Mouse (Mus musculus): ENCODE data around the gene Dcaf6. TPM values are rescaled to one million over a fixed set of nuclear protein-coding genes. Genes with fewer than 3 reads are reported as not detected.

Gene Dcaf6
- polyA plus RNA-seq, 1 experiment: 24.1 TPM

GRCm38 (mm10) chr1:165464574-165464973 is 4.3 kb upstream of the Dcaf6 start:
- Histone ChIP-seq H3ac (ENCODE audit: control insufficient read depth, insufficient read length) (no peak overlapping the region), H3K4me3 (no peak overlapping the region), H3K27me3 (ENCODE audit: control insufficient read depth, insufficient read depth, insufficient read length) (no peaks in the 10 kb centered on the region), H3K4me2 (ENCODE audit: low read depth) (no peak overlapping the region), H3K36me3 (ENCODE audit: control insufficient read depth, insufficient read depth) (no peaks in the 10 kb centered on the region), H3K79me2 (ENCODE audit: control insufficient read depth, insufficient read depth) (peaks cover 13% of the 10 kb centered on the region)
- TF ChIP-seq MYOD1 (IDR thresholded peaks at IDR 0.05; ENCODE audit: control insufficient read depth in 1 of 3, insufficient read length in 2 of 3, low read depth in 2 of 3) (no peak), MYOG (IDR thresholded peaks at IDR 0.05; ENCODE audit: control insufficient read depth in 1 of 3, insufficient read depth in 1 of 3, insufficient read length in 2 of 3, low read depth in 2 of 3) (no peak), E2F4 (IDR thresholded peaks at IDR 0.05; ENCODE audit: insufficient read depth) (no peak), MAX (IDR thresholded peaks at IDR 0.05; ENCODE audit: low read depth) (no peak), CEBPB (IDR thresholded peaks at IDR 0.05; ENCODE audit: insufficient read depth, poor library complexity, severe bottlenecking) (no peak), TCF3 (IDR thresholded peaks at IDR 0.05; ENCODE audit: insufficient read length, low read depth) (no peak), POLR2A (IDR thresholded peaks at IDR 0.05; ENCODE audit: insufficient read length, low read depth) (no peak), SRF (IDR thresholded peaks at IDR 0.05; ENCODE audit: control insufficient read depth, insufficient read length, low read depth) (no peak), TCF12 (IDR thresholded peaks at IDR 0.05; ENCODE audit: insufficient read depth, poor library complexity, severe bottlenecking) (no peak), POLR2AphosphoS2 (IDR thresholded peaks at IDR 0.05; ENCODE audit: insufficient read length, low read depth) (no peak), REST (IDR thresholded peaks at IDR 0.05; ENCODE audit: insufficient read depth, insufficient read length) (no peak), USF1 (IDR thresholded peaks at IDR 0.05; ENCODE audit: low read depth) (no peak)

- peak overlapping the region; percentile 30 for H3K4me2 ChIP-seq (ENCODE audit: low read depth)
Observed at GRCm38 (mm10) chr1:165462861-165463260, 2.6 kb upstream of the Dcaf6 start.

DNA sequence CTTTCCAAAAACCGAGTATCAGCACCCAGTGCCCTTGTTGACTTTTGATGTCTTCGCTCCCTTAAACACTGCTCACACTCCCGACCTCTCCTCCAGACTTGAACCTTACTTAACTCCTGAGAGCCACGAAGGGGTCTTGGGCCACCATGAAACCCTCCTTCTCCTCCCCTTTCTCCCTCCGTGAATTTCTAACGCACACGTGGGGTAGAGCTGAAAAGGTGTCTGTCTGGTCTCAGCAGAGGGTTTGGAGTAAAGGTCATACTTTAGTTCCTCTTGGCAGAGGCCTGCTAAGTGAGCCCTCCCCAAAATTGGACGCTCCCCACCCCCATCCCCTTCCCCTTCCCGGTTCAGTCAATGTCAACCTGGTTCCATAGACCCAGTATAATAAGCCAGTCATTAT is 1.4 kb upstream of the Dcaf6 start:
- peak overlapping the region; percentile 92 for H3K4me2 ChIP-seq (ENCODE audit: low read depth)
- peak overlapping the region; percentile 81 for H3K4me3 ChIP-seq
- peaks cover 33% of the 10 kb centered on the region for H3K79me2 ChIP-seq (ENCODE audit: control insufficient read depth, insufficient read depth)
- peak overlapping the region; percentile 92 for H3ac ChIP-seq (ENCODE audit: control insufficient read depth, insufficient read length)
- TF ChIP-seq MYOD1 (IDR thresholded peaks at IDR 0.05; ENCODE audit: control insufficient read depth in 1 of 3, insufficient read length in 2 of 3, low read depth in 2 of 3) (no peak), POLR2AphosphoS2 (IDR thresholded peaks at IDR 0.05; ENCODE audit: insufficient read length, low read depth) (no peak), USF1 (IDR thresholded peaks at IDR 0.05; ENCODE audit: low read depth) (no peak), MYOG (IDR thresholded peaks at IDR 0.05; ENCODE audit: control insufficient read depth in 1 of 3, insufficient read depth in 1 of 3, insufficient read length in 2 of 3, low read depth in 2 of 3) (no peak), CEBPB (IDR thresholded peaks at IDR 0.05; ENCODE audit: insufficient read depth, poor library complexity, severe bottlenecking) (no peak), SRF (IDR thresholded peaks at IDR 0.05; ENCODE audit: control insufficient read depth, insufficient read length, low read depth) (no peak), MAX (IDR thresholded peaks at IDR 0.05; ENCODE audit: low read depth) (no peak), REST (IDR thresholded peaks at IDR 0.05; ENCODE audit: insufficient read depth, insufficient read length) (no peak), TCF3 (IDR thresholded peaks at IDR 0.05; ENCODE audit: insufficient read length, low read depth) (no peak), POLR2A (IDR thresholded peaks at IDR 0.05; ENCODE audit: insufficient read length, low read depth) (no peak), E2F4 (IDR thresholded peaks at IDR 0.05; ENCODE audit: insufficient read depth) (no peak)
- no peaks in the 10 kb centered on the region for H3K36me3 ChIP-seq (ENCODE audit: control insufficient read depth, insufficient read depth)
- H3K27me3 ChIP-seq (ENCODE audit: control insufficient read depth, insufficient read depth, insufficient read length): no peaks in the 10 kb centered on the region

More at GRCm38 (mm10) chr1:165462861-165463260, 2.6 kb upstream of the Dcaf6 start:
- TF ChIP-seq MAX (IDR thresholded peaks at IDR 0.05; ENCODE audit: low read depth) (no peak), CEBPB (IDR thresholded peaks at IDR 0.05; ENCODE audit: insufficient read depth, poor library complexity, severe bottlenecking) (no peak), MYOG (IDR thresholded peaks at IDR 0.05; ENCODE audit: control insufficient read depth in 1 of 3, insufficient read depth in 1 of 3, insufficient read length in 2 of 3, low read depth in 2 of 3) (no peak), REST (IDR thresholded peaks at IDR 0.05; ENCODE audit: insufficient read depth, insufficient read length) (no peak), SRF (IDR thresholded peaks at IDR 0.05; ENCODE audit: control insufficient read depth, insufficient read length, low read depth) (no peak), USF1 (IDR thresholded peaks at IDR 0.05; ENCODE audit: low read depth) (no peak), E2F4 (IDR thresholded peaks at IDR 0.05; ENCODE audit: insufficient read depth) (no peak), POLR2A (IDR thresholded peaks at IDR 0.05; ENCODE audit: insufficient read length, low read depth) (no peak), POLR2AphosphoS2 (IDR thresholded peaks at IDR 0.05; ENCODE audit: insufficient read length, low read depth) (no peak), TCF3 (IDR thresholded peaks at IDR 0.05; ENCODE audit: insufficient read length, low read depth) (no peak), MYOD1 (IDR thresholded peaks at IDR 0.05; ENCODE audit: control insufficient read depth in 1 of 3, insufficient read length in 2 of 3, low read depth in 2 of 3) (no peak), TCF12 (IDR thresholded peaks at IDR 0.05; ENCODE audit: insufficient read depth, poor library complexity, severe bottlenecking) (no peak)
- Histone ChIP-seq H3K27me3 (ENCODE audit: control insufficient read depth, insufficient read depth, insufficient read length) (no peaks in the 10 kb centered on the region), H3K36me3 (ENCODE audit: control insufficient read depth, insufficient read depth) (no peaks in the 10 kb centered on the region), H3K4me3 (no peak overlapping the region), H3ac (ENCODE audit: control insufficient read depth, insufficient read length) (no peak overlapping the region), H3K79me2 (ENCODE audit: control insufficient read depth, insufficient read depth) (peaks cover 30% of the 10 kb centered on the region)

DNA sequence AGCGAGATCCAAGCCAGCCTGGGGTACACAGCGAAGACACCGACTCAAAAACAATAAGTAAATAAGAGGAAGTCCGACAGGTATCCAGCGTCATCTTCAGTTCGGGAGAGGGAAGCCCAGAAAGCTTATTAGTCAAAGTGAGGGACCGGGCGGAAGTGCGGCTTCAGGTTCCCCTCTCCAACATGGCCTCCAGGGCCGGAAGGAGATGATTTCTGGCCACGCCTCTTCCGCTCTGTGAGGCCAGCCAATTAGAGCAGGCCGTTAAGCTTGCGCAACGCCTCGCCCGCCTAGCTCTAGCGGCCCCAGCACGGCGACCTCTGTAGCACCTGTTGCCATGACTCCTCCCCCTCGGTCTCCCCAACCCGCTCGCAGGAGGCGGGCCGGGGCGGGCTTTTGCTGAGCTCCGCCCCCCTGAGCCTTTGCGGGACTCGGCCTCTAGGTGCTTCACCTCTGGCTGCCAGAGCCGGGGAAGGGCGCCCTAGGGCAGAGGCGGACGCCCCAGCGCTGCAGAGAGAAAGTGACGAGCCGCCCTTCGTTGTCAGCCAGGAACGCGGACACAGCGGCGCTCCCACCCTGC is 614 bp upstream of the Dcaf6 start:
- Histone ChIP-seq H3K4me3 (peak overlapping the region; percentile 81), H3ac (ENCODE audit: control insufficient read depth, insufficient read length) (peak overlapping the region; percentile 92), H3K36me3 (ENCODE audit: control insufficient read depth, insufficient read depth) (no peaks in the 10 kb centered on the region), H3K27me3 (ENCODE audit: control insufficient read depth, insufficient read depth, insufficient read length) (no peaks in the 10 kb centered on the region), H3K79me2 (ENCODE audit: control insufficient read depth, insufficient read depth) (peaks cover 28% of the 10 kb centered on the region), H3K4me2 (ENCODE audit: low read depth) (peak overlapping the region; percentile 92)
- TF ChIP-seq POLR2A (IDR thresholded peaks at IDR 0.05; ENCODE audit: insufficient read length, low read depth): peak; percentile 98
- peak; percentile 98 for TF ChIP-seq CEBPB (IDR thresholded peaks at IDR 0.05; ENCODE audit: insufficient read depth, poor library complexity, severe bottlenecking)
- no peak for TF ChIP-seq REST (IDR thresholded peaks at IDR 0.05; ENCODE audit: insufficient read depth, insufficient read length)
- no peak for TF ChIP-seq MAX (IDR thresholded peaks at IDR 0.05; ENCODE audit: low read depth)
- TF ChIP-seq MYOG (IDR thresholded peaks at IDR 0.05; ENCODE audit: control insufficient read depth in 1 of 3, insufficient read depth in 1 of 3, insufficient read length in 2 of 3, low read depth in 2 of 3): peak; percentile 39 to 90 (median 84)
- TF ChIP-seq MYOD1 (IDR thresholded peaks at IDR 0.05; ENCODE audit: control insufficient read depth in 1 of 3, insufficient read length in 2 of 3, low read depth in 2 of 3): peak in 2 of 3 experiments; percentile 90 to 92
- peak; percentile 89 for TF ChIP-seq POLR2AphosphoS2 (IDR thresholded peaks at IDR 0.05; ENCODE audit: insufficient read length, low read depth)
- TF ChIP-seq SRF (IDR thresholded peaks at IDR 0.05; ENCODE audit: control insufficient read depth, insufficient read length, low read depth): peak; percentile 65
- TF ChIP-seq TCF3 (IDR thresholded peaks at IDR 0.05; ENCODE audit: insufficient read length, low read depth): peak; percentile 33
- no peak for TF ChIP-seq TCF12 (IDR thresholded peaks at IDR 0.05; ENCODE audit: insufficient read depth, poor library complexity, severe bottlenecking)
